Mouse (Mus musculus) thymus, adult 2 months (tissue): ENCODE results near the gene Cited4. TPM values are rescaled to one million over a fixed set of nuclear protein-coding genes. Genes with fewer than 3 reads are reported as not detected.

Experiments used
- DNase-seq: peaks from one replicate; pipeline ENCODE4 v3.0.0; 2021
- H3K27ac ChIP-seq: fragments of 200-500 bp; 2 replicates; pipeline ENCODE4 v1.5.1; 2012; ENCODE audit warnings: low read length, control low read depth; ENCODE audit not compliant: control insufficient read depth, insufficient read depth
- H3K27me3 ChIP-seq: fragments of 200-500 bp; 2 replicates; pipeline ENCODE4 v1.6.1; 2012; ENCODE audit warnings: mild to moderate bottlenecking, low read length, moderate library complexity, mixed read lengths; ENCODE audit not compliant: control insufficient read depth, insufficient read depth
- H3K36me3 ChIP-seq: fragments of 200-500 bp; 2 replicates; pipeline ENCODE4 v1.6.1; 2012; ENCODE audit warnings: mild to moderate bottlenecking, low read length, moderate library complexity; ENCODE audit not compliant: control insufficient read depth, insufficient read depth
- H3K4me1 ChIP-seq: fragments of 200-500 bp; replicated peaks from 2 replicates; pipeline ENCODE4 v1.6.1; 2012; ENCODE audit warnings: low read length; ENCODE audit not compliant: control insufficient read depth, insufficient read depth
- H3K4me3 ChIP-seq: fragments of 200-500 bp; 2 replicates; pipeline ENCODE4 v1.5.1; 2012; ENCODE audit warnings: mild to moderate bottlenecking, low read length, control low read depth, moderate library complexity; ENCODE audit not compliant: control insufficient read depth, insufficient read depth
- CTCF ChIP-seq: fragments of 200-500 bp; IDR thresholded peaks from 2 replicates; pipeline ENCODE4 v1.5.1; 2012; ENCODE audit warnings: mild to moderate bottlenecking, control low read depth, low read length, moderate library complexity, borderline replicate concordance; ENCODE audit not compliant: control insufficient read depth, poor library complexity, insufficient read depth; ENCODE audit errors: extremely low read depth
- POLR2A ChIP-seq: fragments of 200-500 bp; IDR thresholded peaks from 2 replicates; pipeline ENCODE4 v1.6.1; 2012; ENCODE audit warnings: mild to moderate bottlenecking, low read length, control low read depth, moderate library complexity; ENCODE audit not compliant: control insufficient read depth, poor library complexity, insufficient read depth; ENCODE audit errors: extremely low read depth
- WGBS: fragments of 180-500 bp; shearing (Covaris S2); methylation state at CpG from one replicate; pipeline ENCODE4 v1.1.7; 2018; 5-methylcytosine and 5-hydroxymethylcytosine counted together
- polyA plus RNA-seq: library from polyadenylated mRNA; depleted of rRNA; stranded (reverse); fragments of >200 nt; gene quantifications from 2 replicates; pipeline ENCODE4 v1.2.3, GENCODE M21; 2012

Gene Cited4
- polyA plus RNA-seq, 1 experiment = 9.2 TPM

GRCm38 (mm10) chr4:120643899-120644298 lies 22.5 kb upstream of the Cited4 start:
- no peaks in the 10 kb centered on the region for H3K4me1 ChIP-seq
- TF ChIP-seq CTCF (no peak), POLR2A (no peak)
- H3K27me3 ChIP-seq = no peaks in the 10 kb centered on the region; the same call in 1 of the 2 replicates
- H3K27ac ChIP-seq = no peak overlapping the region
- DNase-seq = no peak
- H3K4me3 ChIP-seq = no peak overlapping the region
- no peaks in the 10 kb centered on the region for H3K36me3 ChIP-seq
- 71% methylated on average over 3 of the region's 3 CpGs for WGBS

- Histone ChIP-seq H3K27ac (no peak overlapping the region), H3K4me1 (no peaks in the 10 kb centered on the region), H3K36me3 (no peaks in the 10 kb centered on the region), H3K4me3 (no peak overlapping the region), H3K27me3 (peaks cover 3% of the 10 kb centered on the region)
- no peak for TF ChIP-seq POLR2A
- no peak for TF ChIP-seq CTCF
- no peak for DNase-seq
- 10% methylated on average over 53 of the region's 55 CpGs for WGBS
Measured at GRCm38 (mm10) chr4:120649369-120650207, 16.8 kb upstream of the Cited4 start.

GRCm38 (mm10) chr4:120650208-120650592 lies 16.2 kb upstream of the Cited4 start:
- no peaks in the 10 kb centered on the region for H3K36me3 ChIP-seq
- no peak for DNase-seq
- no peak for TF ChIP-seq POLR2A
- TF ChIP-seq CTCF = no peak
- H3K27me3 ChIP-seq = peaks cover 3% of the 10 kb centered on the region
- WGBS = 33% methylated on average over 7 of the region's 7 CpGs
- no peak overlapping the region for H3K27ac ChIP-seq
- no peak overlapping the region for H3K4me3 ChIP-seq
- no peaks in the 10 kb centered on the region for H3K4me1 ChIP-seq

- DNase-seq = no peak
- TF ChIP-seq CTCF (no peak), POLR2A (no peak)
- H3K4me1 ChIP-seq = no peaks in the 10 kb centered on the region
- H3K4me3 ChIP-seq = no peak overlapping the region
- no peak overlapping the region for H3K27ac ChIP-seq
- H3K36me3 ChIP-seq = no peaks in the 10 kb centered on the region
- 86% methylated on average over 8 of the region's 8 CpGs for WGBS
- H3K27me3 ChIP-seq = no peaks in the 10 kb centered on the region; the same call in 1 of the 2 replicates
Measured at GRCm38 (mm10) chr4:120655898-120656297, 10.5 kb upstream of the Cited4 start.

- Histone ChIP-seq H3K36me3 (no peaks in the 10 kb centered on the region), H3K4me1 (no peaks in the 10 kb centered on the region), H3K27me3 (no peaks in the 10 kb centered on the region), H3K4me3 (no peak overlapping the region), H3K27ac (no peak overlapping the region)
- WGBS = 73% methylated on average over 4 of the region's 4 CpGs
- no peak for DNase-seq
- TF ChIP-seq CTCF (no peak), POLR2A (no peak)
Measured at GRCm38 (mm10) chr4:120660485-120660884, 5.9 kb upstream of the Cited4 start.

GRCm38 (mm10) chr4:120664601-120665000 lies 1.8 kb upstream of the Cited4 start:
- Histone ChIP-seq H3K27me3 (no peaks in the 10 kb centered on the region; the same call in 1 of the 2 replicates), H3K36me3 (no peaks in the 10 kb centered on the region), H3K4me3 (no peak overlapping the region), H3K4me1 (peaks cover 17% of the 10 kb centered on the region), H3K27ac (no peak overlapping the region)
- no peak for DNase-seq
- TF ChIP-seq CTCF = no peak
- TF ChIP-seq POLR2A = no peak
- 82% methylated on average over 2 of the region's 2 CpGs for WGBS

GRCm38 (mm10) chr4:120665144-120665700 lies 1.1 kb upstream of the Cited4 start:
- peaks cover 17% of the 10 kb centered on the region for H3K4me1 ChIP-seq
- 46% methylated on average over 4 of the region's 4 CpGs for WGBS
- TF ChIP-seq CTCF = no peak
- no peak for TF ChIP-seq POLR2A
- DNase-seq = no peak
- H3K27ac ChIP-seq = no peak overlapping the region
- no peaks in the 10 kb centered on the region for H3K36me3 ChIP-seq
- H3K27me3 ChIP-seq = no peaks in the 10 kb centered on the region; the same call in 1 of the 2 replicates
- no peak overlapping the region for H3K4me3 ChIP-seq
